Mouse (Mus musculus) kidney, embryonic 16.5 days (tissue): ENCODE data around the gene Lrsam1. TPM values are rescaled to one million over a fixed set of nuclear protein-coding genes. Genes with fewer than 3 reads are reported as not detected.

Experiments
- ATAC-seq: fragments of 200-750 bp; cut with Nextera tagmentation; 2 replicates; pipeline ENCODE4 v1.8.0; 2017; ENCODE audit warnings: moderate TSS enrichment; ENCODE audit not compliant: low FRiP score, low TSS enrichment
- H3K27ac ChIP-seq: fragments of 300-500 bp; sonication (generic); 2 replicates; pipeline ENCODE4 v1.5.1; 2014; ENCODE audit warnings: low read length
- H3K27me3 ChIP-seq: fragments of 300-500 bp; sonication (generic); 2 replicates; pipeline ENCODE4 v1.6.1; 2014; ENCODE audit warnings: low read length, control low read depth, mixed read lengths; ENCODE audit not compliant: insufficient read depth
- H3K36me3 ChIP-seq: fragments of 300-500 bp; sonication (generic); 2 replicates; pipeline ENCODE4 v1.6.1; 2014; ENCODE audit warnings: low read length, control low read depth, mixed read lengths; ENCODE audit not compliant: insufficient read depth
- H3K4me1 ChIP-seq: fragments of 300-500 bp; sonication (generic); 2 replicates; pipeline ENCODE4 v1.6.1; 2014; ENCODE audit warnings: low read length, control low read depth, mixed read lengths; ENCODE audit not compliant: insufficient read depth
- H3K4me2 ChIP-seq: fragments of 300-500 bp; sonication (generic); replicated peaks from 2 replicates; pipeline ENCODE4 v1.6.1; 2014; ENCODE audit warnings: low read depth, low read length
- H3K4me3 ChIP-seq: fragments of 300-500 bp; sonication (generic); 2 replicates; pipeline ENCODE4 v1.5.1; 2014; ENCODE audit warnings: mild to moderate bottlenecking, low read length
- H3K9ac ChIP-seq: fragments of 300-500 bp; sonication (generic); replicated peaks from 2 replicates; pipeline ENCODE4 v1.6.1; 2014; ENCODE audit warnings: low read length
- H3K9me3 ChIP-seq: fragments of 300-500 bp; sonication (generic); 2 replicates; pipeline ENCODE4 v1.6.1; 2016; ENCODE audit warnings: low read length, control low read depth
- WGBS: fragments of 180-500 bp; shearing (Covaris S2); extraction: QIAGEN DNeasy Blood & Tissue Kit; methylation state at CpG from one replicate; pipeline ENCODE4 v1.1.7; 2014; 5-methylcytosine and 5-hydroxymethylcytosine counted together
- polyA plus RNA-seq: library from polyadenylated mRNA; unstranded; fragments of >200 nt; fragmentation: Nextera tagmentation; extraction: Ambion mirVana; gene quantifications from 2 replicates; pipeline ENCODE4 v1.2.1, GENCODE M21; 2015

Lrsam1 gene
- polyA plus RNA-seq, 1 experiment from 2014 or later: 11.7 TPM

DNA sequence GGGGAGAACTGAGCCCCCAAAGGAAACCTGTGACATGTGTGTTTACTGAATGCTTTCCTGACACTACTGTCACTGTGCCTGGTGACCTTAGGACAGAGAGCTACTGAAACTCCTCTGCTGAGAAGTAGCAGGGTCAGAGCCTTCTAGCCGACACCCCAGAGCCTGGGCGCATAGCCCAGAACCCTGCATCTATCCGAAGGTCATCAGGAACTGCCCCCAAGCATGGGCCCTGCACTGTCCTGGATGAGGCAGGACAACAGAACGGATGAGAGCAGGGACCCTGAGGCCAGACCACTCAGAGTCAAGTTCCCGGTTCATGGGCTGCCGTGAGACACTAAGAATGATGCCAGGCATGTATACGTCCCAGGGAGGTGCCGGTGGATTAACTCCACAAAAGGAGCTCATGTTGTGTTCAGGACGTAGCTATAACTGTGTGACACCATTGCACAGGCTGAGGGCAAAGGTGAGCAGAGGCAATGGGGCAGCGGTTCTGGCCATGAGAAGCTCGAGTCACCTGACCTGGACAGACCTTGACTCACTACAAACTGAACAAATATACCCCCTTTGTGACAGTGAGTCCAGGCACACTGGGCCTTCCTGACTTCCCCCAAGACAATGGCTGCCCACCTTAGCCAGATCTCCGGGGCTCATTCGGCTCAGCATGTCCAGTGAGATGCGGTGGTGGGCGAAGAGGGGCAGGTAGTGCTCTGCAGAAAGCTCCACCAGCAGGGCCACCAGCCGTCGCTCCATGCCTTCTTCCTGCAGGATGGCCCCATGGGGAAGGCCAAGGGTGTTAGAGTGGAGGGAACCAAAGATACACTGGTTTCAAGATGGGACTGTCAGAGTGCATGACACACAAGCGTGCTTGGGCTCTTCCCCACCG, 32.2 kb downstream of the Lrsam1 start:
- no peak overlapping the region for H3K27ac ChIP-seq

GRCm38 (mm10) chr2:32928235-32928946, 33.0 kb downstream of the Lrsam1 start:
- Histone ChIP-seq H3K36me3 (peaks cover 17% of the 10 kb centered on the region), H3K27me3 (no peaks in the 10 kb centered on the region), H3K27ac (no peak overlapping the region), H3K4me1 (no peaks in the 10 kb centered on the region), H3K4me2 (no peak overlapping the region), H3K9me3 (no peaks in the 10 kb centered on the region), H3K4me3 (no peak overlapping the region), H3K9ac (no peak overlapping the region)
- 32% methylated on average over 10 of the region's 10 CpGs for WGBS
- ATAC-seq: peak; percentile 77

More for the DNA sequence above, 32.2 kb downstream of the Lrsam1 start:
- Histone ChIP-seq H3K9me3 (no peaks in the 10 kb centered on the region), H3K27me3 (no peaks in the 10 kb centered on the region), H3K4me3 (no peak overlapping the region), H3K36me3 (peaks cover 9% of the 10 kb centered on the region), H3K9ac (no peak overlapping the region), H3K4me1 (no peaks in the 10 kb centered on the region), H3K4me2 (no peak overlapping the region)
- WGBS: 86% methylated on average over 19 of the region's 19 CpGs
- ATAC-seq: peak; percentile 33; the same call in 1 of the 2 replicates

- H3K4me1 ChIP-seq: no peaks in the 10 kb centered on the region
- H3K4me3 ChIP-seq: no peak overlapping the region
- H3K9me3 ChIP-seq: no peaks in the 10 kb centered on the region
- H3K9ac ChIP-seq: no peak overlapping the region
- peaks cover 23% of the 10 kb centered on the region for H3K36me3 ChIP-seq
- no peaks in the 10 kb centered on the region for H3K27me3 ChIP-seq
- no peak; the same call in 1 of the 2 replicates for ATAC-seq
- H3K27ac ChIP-seq: no peak overlapping the region
- no peak overlapping the region for H3K4me2 ChIP-seq
- 71% methylated on average over 15 of the region's 15 CpGs for WGBS
Measured at GRCm38 (mm10) chr2:32927624-32928234, 33.7 kb downstream of the Lrsam1 start.

DNA sequence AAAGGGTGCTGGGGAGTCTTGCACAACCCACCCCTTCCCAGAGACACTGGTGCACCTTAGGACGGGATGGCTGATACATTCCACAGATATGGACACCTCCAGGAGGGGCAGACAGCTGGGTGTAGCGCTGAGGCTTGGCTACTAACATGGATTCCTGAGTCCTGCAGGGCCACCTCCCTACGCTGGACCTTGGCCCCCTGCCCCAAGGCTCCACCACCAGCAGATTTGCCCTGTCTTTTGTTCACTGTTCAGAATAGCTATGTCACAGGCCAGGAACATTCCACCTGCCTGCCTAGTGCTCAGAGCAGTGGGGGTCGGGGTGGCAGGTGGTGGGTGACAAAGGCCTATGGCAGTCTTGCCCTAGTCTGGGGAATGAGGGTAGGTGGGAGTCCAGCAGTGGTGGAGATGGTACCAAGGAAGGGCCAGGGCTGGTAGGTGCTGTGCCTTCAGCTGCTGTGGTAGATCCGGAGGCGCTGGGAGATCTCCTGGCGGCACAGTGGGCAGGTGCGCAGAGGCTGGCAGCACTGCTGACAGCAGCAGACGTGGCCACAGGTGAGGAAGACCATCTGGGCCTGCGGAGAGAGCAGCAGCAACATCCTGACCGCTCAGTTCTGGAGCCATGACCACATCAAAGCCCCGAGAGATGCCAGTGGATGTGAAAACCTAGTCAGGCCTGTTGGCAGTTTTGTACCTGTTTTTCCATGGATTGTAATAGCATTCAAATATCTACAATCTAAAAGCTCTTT, 34.9 kb downstream of the Lrsam1 start:
- no peak overlapping the region for H3K27ac ChIP-seq
- ATAC-seq: no peak
- H3K27me3 ChIP-seq: no peaks in the 10 kb centered on the region
- no peak overlapping the region for H3K9ac ChIP-seq
- 90% methylated on average over 12 of the region's 12 CpGs for WGBS
- no peak overlapping the region for H3K4me3 ChIP-seq
- no peak overlapping the region for H3K4me2 ChIP-seq
- H3K4me1 ChIP-seq: no peaks in the 10 kb centered on the region
- H3K9me3 ChIP-seq: no peaks in the 10 kb centered on the region
- peaks cover 35% of the 10 kb centered on the region for H3K36me3 ChIP-seq

- no peaks in the 10 kb centered on the region for H3K4me1 ChIP-seq
- H3K9ac ChIP-seq: no peak overlapping the region
- no peaks in the 10 kb centered on the region for H3K9me3 ChIP-seq
- H3K4me3 ChIP-seq: no peak overlapping the region
- H3K27ac ChIP-seq: no peak overlapping the region
- no peak for ATAC-seq
- no peaks in the 10 kb centered on the region for H3K27me3 ChIP-seq
- no peak overlapping the region for H3K4me2 ChIP-seq
- H3K36me3 ChIP-seq: peaks cover 52% of the 10 kb centered on the region
- WGBS: 67% methylated on average over 10 of the region's 10 CpGs
Measured at GRCm38 (mm10) chr2:32924306-32924844, 37.0 kb downstream of the Lrsam1 start.

DNA sequence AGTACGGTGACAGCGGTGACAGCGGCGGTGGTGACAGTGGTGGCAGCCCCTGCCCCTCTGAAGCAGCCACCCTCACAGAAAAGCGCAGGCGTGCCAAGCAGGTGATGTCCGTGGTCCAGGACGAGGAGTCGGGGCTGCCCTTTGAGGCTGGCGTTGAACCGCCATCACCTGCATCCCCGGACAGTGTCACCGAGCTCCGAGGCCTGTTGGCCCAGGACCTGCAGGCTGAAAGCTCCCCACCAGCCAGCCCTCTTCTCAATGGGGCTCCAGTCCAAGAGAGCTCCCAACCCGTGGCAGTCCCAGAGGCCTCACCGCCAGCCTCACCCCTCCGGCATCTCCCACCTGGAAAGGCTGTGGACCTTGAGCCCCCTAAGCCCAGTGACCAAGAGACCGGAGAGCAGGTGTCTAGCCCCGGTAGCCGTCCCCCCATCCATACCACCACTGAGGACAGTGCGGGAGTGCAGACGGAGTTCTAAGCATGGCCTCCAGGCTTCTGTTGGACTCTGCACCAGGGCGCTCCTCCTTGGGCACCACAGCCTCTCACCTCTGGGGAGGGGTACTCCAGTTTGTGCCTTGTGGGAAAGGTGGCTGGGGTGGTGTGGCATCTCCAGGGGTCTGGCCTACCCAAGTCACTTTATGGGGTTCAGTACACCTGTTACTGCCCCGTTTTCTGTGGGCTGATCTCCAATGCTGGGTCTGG, 37.7 kb downstream of the Lrsam1 start:
- no peak overlapping the region for H3K4me2 ChIP-seq
- H3K27ac ChIP-seq: no peak overlapping the region
- H3K4me1 ChIP-seq: no peaks in the 10 kb centered on the region
- ATAC-seq: no peak
- peaks cover 56% of the 10 kb centered on the region for H3K36me3 ChIP-seq
- H3K9ac ChIP-seq: no peak overlapping the region
- no peak overlapping the region for H3K4me3 ChIP-seq
- 94% methylated on average over 24 of the region's 24 CpGs for WGBS
- H3K27me3 ChIP-seq: no peaks in the 10 kb centered on the region
- no peaks in the 10 kb centered on the region for H3K9me3 ChIP-seq

DNA sequence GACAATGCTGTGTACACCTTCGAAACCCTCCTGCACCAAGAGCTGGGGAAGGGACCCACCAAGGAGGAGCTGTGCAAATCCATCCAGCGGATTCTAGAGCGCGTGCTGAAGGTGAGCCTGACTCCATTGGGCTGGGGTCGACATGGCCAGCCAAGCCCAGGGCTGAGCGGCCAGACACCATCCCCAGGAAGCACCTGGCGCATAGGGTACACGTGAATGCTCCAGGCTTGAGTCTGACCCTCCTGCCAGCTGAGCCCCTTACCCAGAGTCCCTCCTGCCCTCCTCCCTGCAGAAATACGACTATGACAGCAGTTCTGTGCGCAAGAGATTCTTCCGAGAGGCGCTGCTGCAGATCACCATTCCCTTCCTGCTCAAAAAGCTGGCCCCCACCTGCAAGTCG, 38.9 kb downstream of the Lrsam1 start:
- no peaks in the 10 kb centered on the region for H3K9me3 ChIP-seq

DNA sequence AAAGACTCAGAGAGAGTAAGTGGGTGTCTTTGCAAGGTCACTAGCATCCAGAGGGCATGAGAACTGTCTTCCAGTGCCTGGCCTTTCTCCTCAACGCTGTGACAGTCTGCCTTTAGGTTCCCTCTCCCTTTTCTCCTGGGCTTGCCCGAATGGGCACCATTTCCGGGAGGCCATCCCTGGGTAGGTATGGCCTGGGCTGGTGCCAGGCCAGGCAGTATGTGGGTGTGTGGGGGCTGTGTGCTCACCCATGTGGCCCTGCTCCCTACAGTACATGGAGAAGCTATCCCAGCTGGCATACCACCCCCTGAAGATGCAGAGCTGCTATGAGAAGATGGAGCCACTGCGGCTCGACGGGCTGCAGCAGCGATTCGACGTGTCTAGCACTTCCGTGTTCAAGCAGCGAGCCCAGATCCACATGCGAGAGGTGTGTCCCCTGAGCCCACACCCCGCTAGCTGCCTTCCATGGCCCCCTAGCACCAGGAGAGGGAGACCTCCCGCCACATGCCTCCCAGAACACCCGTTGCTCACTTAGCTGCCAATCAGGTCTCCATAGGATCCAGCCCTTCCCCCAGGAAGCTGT, 39.5 kb downstream of the Lrsam1 start:
- 94% methylated on average over 15 of the region's 15 CpGs for WGBS
- Histone ChIP-seq H3K27me3 (no peaks in the 10 kb centered on the region), H3K4me1 (no peaks in the 10 kb centered on the region; the same call in 1 of the 2 replicates), H3K27ac (no peak overlapping the region), H3K4me3 (no peak overlapping the region), H3K36me3 (peaks cover 56% of the 10 kb centered on the region), H3K9me3 (no peaks in the 10 kb centered on the region), H3K4me2 (no peak overlapping the region), H3K9ac (no peak overlapping the region)
- ATAC-seq: no peak

More for the DNA sequence above, 38.9 kb downstream of the Lrsam1 start:
- Histone ChIP-seq H3K36me3 (peaks cover 56% of the 10 kb centered on the region), H3K4me2 (no peak overlapping the region), H3K27me3 (no peaks in the 10 kb centered on the region), H3K4me1 (no peaks in the 10 kb centered on the region), H3K9ac (no peak overlapping the region), H3K4me3 (no peak overlapping the region), H3K27ac (no peak overlapping the region)
- no peak for ATAC-seq
- whole genome bisulfite sequencing: 92% methylated on average over 13 of the region's 13 CpGs
